Mouse (Mus musculus) liver, postnatal 0 days (tissue): ENCODE data around the gene Slc27a2.

Source experiments
- CTCF ChIP-seq: sonication (generic); IDR thresholded peaks from 2 replicates; pipeline ENCODE4 v1.5.1; 2016; ENCODE audit warnings: antibody characterized with exemption, low read depth
- EP300 ChIP-seq: IDR thresholded peaks from 2 replicates; pipeline ENCODE4 v1.6.1; 2016; ENCODE audit warnings: antibody characterized with exemption, low read depth, mild to moderate bottlenecking

GRCm38 (mm10) chr2:126593831-126594610, 41.8 kb downstream of the Slc27a2 start:
- peak; percentile 89 for TF ChIP-seq CTCF
- no peak for TF ChIP-seq EP300
